Mouse (Mus musculus) limb, embryonic 11.5 days (tissue): ENCODE data around the gene Bnipl. TPM values are rescaled to one million over a fixed set of nuclear protein-coding genes. Genes with fewer than 3 reads are reported as not detected.

ENCODE experiments used
- ATAC-seq: fragments of 200-750 bp; cut with Nextera tagmentation; 2 replicates; pipeline ENCODE4 v1.8.0; 2017; ENCODE audit warnings: low read depth; ENCODE audit not compliant: insufficient number of reproducible peaks, low FRiP score, low TSS enrichment
- DNase-seq: peaks from one replicate; pipeline ENCODE4 v3.0.0-alpha.2; 2015; ENCODE audit warnings: low spot score
- H3K27ac ChIP-seq: fragments of 300-500 bp; sonication (generic); replicated peaks from 2 replicates; pipeline ENCODE4 v1.5.1; 2014; ENCODE audit warnings: low read depth, mild to moderate bottlenecking, low read length
- H3K27me3 ChIP-seq: fragments of 300-500 bp; sonication (generic); 2 replicates; pipeline ENCODE4 v1.6.1; 2014; ENCODE audit warnings: mild to moderate bottlenecking, low read length, mixed read lengths; ENCODE audit not compliant: control insufficient read depth, insufficient read depth
- H3K36me3 ChIP-seq: fragments of 300-500 bp; sonication (generic); 2 replicates; pipeline ENCODE4 v1.6.1; 2014; ENCODE audit warnings: mild to moderate bottlenecking, low read length, moderate library complexity, mixed read lengths; ENCODE audit not compliant: control insufficient read depth, insufficient read depth
- H3K4me1 ChIP-seq: fragments of 300-500 bp; sonication (generic); 2 replicates; pipeline ENCODE4 v1.6.1; 2014; ENCODE audit warnings: low read length, mixed read lengths; ENCODE audit not compliant: control insufficient read depth, insufficient read depth
- H3K4me2 ChIP-seq: fragments of 300-500 bp; sonication (generic); 2 replicates; pipeline ENCODE4 v1.6.1; 2014; ENCODE audit warnings: low read depth, mild to moderate bottlenecking, moderate library complexity; ENCODE audit not compliant: severe bottlenecking
- H3K4me3 ChIP-seq: fragments of 300-500 bp; sonication (generic); 2 replicates; pipeline ENCODE4 v1.5.1; 2014; ENCODE audit warnings: low read depth, low read length
- H3K9ac ChIP-seq: fragments of 300-500 bp; sonication (generic); 2 replicates; pipeline ENCODE4 v1.6.1; 2014; ENCODE audit warnings: mild to moderate bottlenecking, low read length
- H3K9me3 ChIP-seq: fragments of 300-500 bp; sonication (generic); 2 replicates; pipeline ENCODE4 v1.6.1; 2016; ENCODE audit warnings: low read length; ENCODE audit not compliant: control insufficient read depth
- WGBS: fragments of 180-500 bp; shearing (Covaris S2); extraction: QIAGEN DNeasy Blood & Tissue Kit; methylation state at CpG from one replicate; pipeline ENCODE4 v1.1.7; 2014; 5-methylcytosine and 5-hydroxymethylcytosine counted together
- polyA plus RNA-seq: library from polyadenylated mRNA; unstranded; fragments of >200 nt; fragmentation: Nextera tagmentation; extraction: Ambion mirVana; gene quantifications from 2 replicates; pipeline ENCODE4 v1.2.1, GENCODE M21; 2014

The Bnipl gene
- polyA plus RNA-seq, 1 experiment from 2014 or later = 1.1 TPM

DNA sequence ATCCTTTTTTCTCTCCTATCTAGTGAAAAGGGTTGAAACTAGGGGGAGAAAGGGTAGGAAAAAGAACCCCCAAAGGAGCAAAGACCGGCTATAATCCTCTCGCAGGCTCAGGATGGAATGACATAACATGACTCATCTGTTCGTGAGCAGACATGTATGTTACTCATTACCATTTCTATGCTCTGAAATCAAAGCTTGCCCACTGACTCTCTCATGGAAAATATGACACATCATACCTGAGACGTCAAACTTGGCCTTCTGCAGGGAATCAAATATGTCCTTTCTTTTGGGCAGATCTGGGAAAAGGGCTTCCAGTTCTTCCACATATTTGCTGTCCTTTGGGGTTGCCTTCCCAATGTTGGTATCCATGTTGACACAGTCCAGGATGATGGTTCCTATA, 11.0 kb upstream of the Bnipl start:
- peaks cover 7% of the 10 kb centered on the region for H3K36me3 ChIP-seq
- H3K4me2 ChIP-seq = no peak overlapping the region
- no peaks in the 10 kb centered on the region for H3K9me3 ChIP-seq
- no peaks in the 10 kb centered on the region for H3K4me1 ChIP-seq
- WGBS = 92% methylated on average over 4 of the region's 4 CpGs
- H3K4me3 ChIP-seq = no peak overlapping the region
- no peaks in the 10 kb centered on the region for H3K27me3 ChIP-seq
- DNase-seq (no peak), ATAC-seq (no peak)
- no peak overlapping the region for H3K27ac ChIP-seq
- H3K9ac ChIP-seq = no peak overlapping the region

DNA sequence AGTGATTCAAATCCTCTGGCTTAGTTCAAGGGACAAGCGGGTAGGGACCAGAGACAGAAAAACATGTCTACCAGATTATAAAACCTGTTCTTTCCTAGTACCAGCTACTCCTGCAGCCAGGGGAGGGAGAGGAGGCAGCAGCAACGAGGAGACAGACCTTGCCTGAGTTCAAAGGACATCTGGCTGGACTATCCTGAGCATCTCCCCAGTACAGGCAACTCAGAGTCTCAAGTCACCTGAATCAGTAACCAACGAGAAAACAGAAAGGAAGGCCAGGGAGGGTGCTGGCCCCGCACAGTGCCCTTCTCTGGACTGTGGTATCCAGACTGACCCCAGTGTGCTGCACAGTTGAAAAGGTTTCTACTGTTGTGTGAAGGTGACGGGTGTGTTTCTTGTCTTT, 5.9 kb upstream of the Bnipl start:
- H3K4me1 ChIP-seq = no peaks in the 10 kb centered on the region
- no peaks in the 10 kb centered on the region for H3K9me3 ChIP-seq
- H3K36me3 ChIP-seq = peaks cover 9% of the 10 kb centered on the region
- H3K9ac ChIP-seq = no peak overlapping the region
- H3K27me3 ChIP-seq = no peaks in the 10 kb centered on the region
- no peak overlapping the region for H3K4me3 ChIP-seq
- no peak for ATAC-seq
- no peak overlapping the region for H3K27ac ChIP-seq
- no peak for DNase-seq
- 82% methylated on average over 5 of the region's 5 CpGs for WGBS
- no peak overlapping the region; the same call in 1 of the 2 replicates for H3K4me2 ChIP-seq

DNA sequence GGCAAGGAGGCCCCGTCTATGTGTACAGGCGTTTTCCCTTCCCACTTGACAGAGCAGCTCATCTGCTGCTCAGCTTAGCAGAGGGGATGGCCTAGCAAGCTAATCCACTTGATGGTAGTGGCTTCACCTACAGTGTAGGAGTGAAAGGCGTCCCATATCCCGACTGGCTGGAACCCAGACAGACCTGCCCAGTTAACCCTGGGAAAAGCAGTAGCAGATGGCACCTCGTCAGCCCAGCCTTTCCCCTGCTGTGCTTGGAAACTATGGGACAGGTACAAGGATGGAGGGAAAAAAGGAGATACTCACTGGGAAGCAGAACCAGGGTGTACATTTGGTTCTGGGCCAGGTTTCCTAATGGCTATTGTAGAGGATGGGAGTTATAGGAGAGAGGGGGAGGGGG, 632 bp downstream of the Bnipl start:
- Histone ChIP-seq H3K9ac (no peak overlapping the region; the same call in 1 of the 2 replicates), H3K36me3 (no peaks in the 10 kb centered on the region), H3K4me1 (no peaks in the 10 kb centered on the region), H3K27ac (no peak overlapping the region), H3K9me3 (no peaks in the 10 kb centered on the region), H3K4me3 (no peak overlapping the region), H3K27me3 (no peaks in the 10 kb centered on the region), H3K4me2 (no peak overlapping the region)
- no peak for ATAC-seq
- WGBS = 73% methylated on average over 5 of the region's 5 CpGs
- no peak for DNase-seq

DNA sequence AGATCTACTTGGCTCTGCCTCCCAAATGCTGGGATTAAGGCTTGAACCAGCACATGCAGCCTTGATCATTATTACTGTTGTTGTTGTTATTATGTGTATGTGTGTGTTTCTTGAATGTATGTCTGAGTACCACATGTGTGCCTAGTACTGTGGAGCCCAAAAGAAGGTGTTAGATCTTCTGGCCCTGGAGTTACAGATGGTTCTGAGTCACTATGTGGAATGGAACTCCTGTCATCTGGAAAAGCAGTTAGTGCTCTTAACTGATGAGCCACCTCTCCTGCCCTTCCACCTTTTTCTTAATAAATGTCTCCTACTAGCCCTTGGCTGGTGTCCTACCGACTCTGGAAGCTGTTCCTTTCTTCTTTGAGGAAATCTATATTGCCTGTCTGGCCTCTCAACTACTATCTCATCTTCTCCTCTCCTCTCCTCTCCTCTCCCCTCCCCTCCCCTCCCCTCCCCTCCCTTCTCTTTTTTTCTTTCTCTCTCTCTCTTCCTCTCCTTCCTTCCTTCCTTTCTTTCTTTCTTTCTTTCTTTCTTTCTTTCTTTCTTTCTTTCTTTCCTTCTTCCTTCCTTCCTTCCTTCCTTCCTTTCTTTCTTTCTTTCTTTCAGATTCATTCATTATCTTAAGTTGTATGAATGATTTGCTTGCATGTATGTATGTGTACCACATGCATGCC, 3.2 kb downstream of the Bnipl start:
- Histone ChIP-seq H3K4me2 (no peak overlapping the region), H3K27me3 (no peaks in the 10 kb centered on the region), H3K9ac (no peak overlapping the region), H3K4me1 (no peaks in the 10 kb centered on the region), H3K9me3 (no peaks in the 10 kb centered on the region), H3K4me3 (no peak overlapping the region), H3K27ac (no peak overlapping the region), H3K36me3 (no peaks in the 10 kb centered on the region)
- ATAC-seq (no peak), DNase-seq (no peak)
- WGBS = 76% methylated on average over 1 of the region's 1 CpGs

DNA sequence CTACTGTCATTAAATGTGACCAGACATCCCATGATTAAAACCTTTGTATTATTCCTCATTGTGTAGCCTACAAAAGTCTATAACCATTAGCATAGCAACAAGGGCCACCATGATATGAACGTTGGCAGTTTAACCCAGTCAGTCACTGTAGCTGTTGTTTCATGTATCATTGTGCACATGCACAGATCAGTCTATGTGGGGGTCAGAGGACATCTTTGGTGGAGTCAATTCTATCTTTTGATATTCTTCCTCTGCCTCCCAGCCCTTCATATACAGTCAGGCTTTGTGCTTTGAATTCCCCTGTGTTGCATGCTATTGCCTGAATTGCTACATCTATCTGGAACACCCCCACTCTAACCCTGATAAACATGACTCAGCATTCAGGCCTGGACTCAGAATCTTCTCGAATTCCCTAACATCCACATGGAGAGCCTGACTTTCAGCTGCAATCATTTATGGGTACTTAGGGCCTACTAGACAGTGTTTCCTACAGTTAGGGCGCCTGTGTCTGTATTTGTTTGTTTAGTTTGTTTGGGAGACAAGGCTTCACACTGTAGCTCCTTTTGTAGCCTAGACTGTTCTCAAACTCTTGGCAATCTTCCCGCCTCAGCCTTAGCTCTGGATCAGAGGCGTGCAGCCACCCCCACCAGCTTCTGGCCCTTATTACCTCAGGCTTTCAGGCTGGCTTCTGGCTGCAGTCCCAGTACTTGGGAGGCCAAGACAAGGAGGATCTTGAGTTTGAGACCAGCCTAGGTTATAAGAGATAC, 4.3 kb downstream of the Bnipl start:
- H3K36me3 ChIP-seq = no peaks in the 10 kb centered on the region
- no peaks in the 10 kb centered on the region for H3K9me3 ChIP-seq
- WGBS = 88% methylated on average over 5 of the region's 5 CpGs
- H3K4me2 ChIP-seq = no peak overlapping the region
- H3K4me3 ChIP-seq = no peak overlapping the region
- DNase-seq (no peak), ATAC-seq (no peak)
- H3K27ac ChIP-seq = no peak overlapping the region
- no peak overlapping the region for H3K9ac ChIP-seq
- no peaks in the 10 kb centered on the region for H3K27me3 ChIP-seq
- H3K4me1 ChIP-seq = no peaks in the 10 kb centered on the region

DNA sequence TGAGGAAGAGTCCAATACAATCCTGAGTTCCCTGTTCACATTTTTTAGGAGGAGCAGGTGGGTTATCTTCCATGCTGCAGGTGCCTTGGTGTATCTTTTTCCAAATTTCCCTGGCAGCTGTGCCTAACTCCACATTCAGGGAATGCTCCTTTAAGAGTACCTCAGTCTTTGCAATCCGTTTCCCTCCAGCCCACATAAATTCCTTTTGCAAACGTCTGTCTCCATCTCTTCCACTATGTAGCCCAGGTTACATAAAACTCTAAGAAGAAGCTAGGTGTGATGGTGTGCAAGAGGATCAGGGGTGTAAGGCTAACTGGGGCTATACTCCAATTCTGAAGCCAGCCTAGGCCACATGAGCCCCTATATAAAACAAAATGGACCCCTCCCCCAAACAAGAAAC, 7.9 kb downstream of the Bnipl start:
- Histone ChIP-seq H3K4me1 (no peaks in the 10 kb centered on the region), H3K9me3 (no peaks in the 10 kb centered on the region), H3K27me3 (no peaks in the 10 kb centered on the region), H3K9ac (no peak overlapping the region), H3K4me3 (no peak overlapping the region), H3K4me2 (no peak overlapping the region), H3K36me3 (peaks cover 2% of the 10 kb centered on the region; the same call in 1 of the 2 replicates), H3K27ac (no peak overlapping the region)
- WGBS = 77% methylated on average over 2 of the region's 2 CpGs
- no peak for ATAC-seq
- DNase-seq = no peak

DNA sequence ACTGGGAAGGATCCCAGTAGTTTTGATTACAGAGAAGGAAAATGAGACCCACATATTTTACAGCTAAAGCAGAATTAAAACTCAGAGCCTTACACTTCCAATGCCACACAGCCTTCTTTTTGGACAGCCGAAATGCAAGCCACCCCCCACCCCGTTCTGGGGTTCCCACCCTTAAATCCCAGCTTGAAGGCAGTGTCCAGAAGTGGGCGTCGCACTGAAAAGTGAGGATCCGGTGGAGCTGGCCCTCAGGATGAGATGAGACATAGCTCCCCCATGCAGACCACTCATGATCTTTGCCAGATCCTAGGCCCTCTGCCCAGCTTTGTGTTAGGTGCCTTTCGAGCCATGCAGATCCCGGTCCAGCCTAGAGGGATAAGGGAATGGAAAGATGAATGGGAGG, 9.5 kb downstream of the Bnipl start, which contains the start of gene Gm128:
TSS of gene Gm128 (minus strand) at position 101 of the 400 bp plus-strand sequence.
- H3K27me3 ChIP-seq = no peaks in the 10 kb centered on the region
- peaks cover 6% of the 10 kb centered on the region; the same call in 1 of the 2 replicates for H3K36me3 ChIP-seq
- no peaks in the 10 kb centered on the region for H3K4me1 ChIP-seq
- H3K4me3 ChIP-seq = peak within 1 kb of the TSS; percentile 12; the same call in 1 of the 2 replicates
- H3K9me3 ChIP-seq = no peaks in the 10 kb centered on the region
- ATAC-seq = no peak
- peak within 1 kb of the TSS; percentile 33 for H3K4me2 ChIP-seq
- no peak for DNase-seq
- 0 out of 2 replicates have a peak within 1 kb of the TSS, but pooled peaks have one; percentile 4 for H3K9ac ChIP-seq
- 75% methylated on average over 7 of the region's 7 CpGs for WGBS
- no peak within 1 kb of the TSS for H3K27ac ChIP-seq

DNA sequence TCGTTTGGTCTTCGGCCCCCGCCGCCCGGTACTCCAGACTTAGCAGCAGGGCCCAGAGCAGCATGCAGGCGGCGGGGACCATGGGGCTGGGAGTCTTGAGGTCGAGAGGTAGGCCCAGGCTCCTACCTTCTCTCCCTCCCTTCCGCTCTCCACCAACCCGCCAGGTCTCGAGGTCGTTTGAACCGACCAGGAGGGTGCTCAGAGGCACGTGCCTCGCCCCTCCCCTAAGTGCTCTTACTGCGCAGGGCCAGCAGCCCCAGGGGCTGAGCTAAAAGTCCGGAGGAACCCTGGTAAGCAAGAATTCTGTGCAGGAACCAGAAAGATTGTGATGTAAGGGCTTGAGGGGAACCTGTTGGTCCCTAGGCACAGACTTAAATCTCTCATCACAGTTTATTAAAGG, 10.1 kb downstream of the Bnipl start:
- WGBS = 22% methylated on average over 17 of the region's 17 CpGs
- no peaks in the 10 kb centered on the region for H3K4me1 ChIP-seq
- ATAC-seq (peak; percentile 54; the same call in 1 of the 2 replicates), DNase-seq (peak; percentile 39)
- peak overlapping the region; percentile 33 for H3K4me2 ChIP-seq
- peaks cover 9% of the 10 kb centered on the region; the same call in 1 of the 2 replicates for H3K36me3 ChIP-seq
- H3K9me3 ChIP-seq = no peaks in the 10 kb centered on the region
- H3K4me3 ChIP-seq = peak overlapping the region; percentile 12; the same call in 1 of the 2 replicates
- H3K27ac ChIP-seq = no peak overlapping the region
- no peak overlapping the region for H3K9ac ChIP-seq
- no peaks in the 10 kb centered on the region for H3K27me3 ChIP-seq
